Mouse (Mus musculus) lung, adult 2 months (tissue): ENCODE data around the gene Vsig2. TPM values are rescaled to one million over a fixed set of nuclear protein-coding genes. Genes with fewer than 3 reads are reported as not detected.

Experiments used
- DNase-seq: peaks from one replicate; pipeline ENCODE4 v3.0.0; 2022
- H3K4me1 ChIP-seq: fragments of 200-500 bp; 2 replicates; pipeline ENCODE4 v1.6.1; 2011; ENCODE audit warnings: low read length; ENCODE audit not compliant: control insufficient read depth, insufficient read depth
- H3K4me3 ChIP-seq: fragments of 200-500 bp; replicated peaks from 2 replicates; pipeline ENCODE3; 2011; ENCODE audit warnings: low read depth, mild to moderate bottlenecking, control low read depth, low read length; ENCODE audit errors: extremely low read depth
- CTCF ChIP-seq: fragments of 200-500 bp; IDR thresholded peaks from 2 replicates; pipeline ENCODE4 v1.5.1; 2011; ENCODE audit warnings: mild to moderate bottlenecking, low read length, control low read depth; ENCODE audit not compliant: insufficient read depth
- POLR2A ChIP-seq: fragments of 200-500 bp; IDR thresholded peaks from 2 replicates; pipeline ENCODE4 v1.6.1; 2011; ENCODE audit warnings: low read depth, mild to moderate bottlenecking, control low read depth, low read length, borderline replicate concordance; ENCODE audit errors: extremely low read depth
- whole genome bisulfite sequencing: fragments of 180-500 bp; shearing (Covaris S2); methylation state at CpG from one replicate; pipeline ENCODE4 v1.1.7; 2018; 5-methylcytosine and 5-hydroxymethylcytosine counted together
- polyA plus RNA-seq: library from polyadenylated mRNA; depleted of rRNA; stranded (reverse); fragments of >200 nt; gene quantifications from 2 replicates; pipeline ENCODE4 v1.2.3, GENCODE M21; 2012

The Vsig2 gene
- polyA plus RNA-seq, 1 experiment, result 60.7 TPM

- Histone ChIP-seq H3K4me1 (peaks cover 11% of the 10 kb centered on the region), H3K4me3 (peak overlapping the region; percentile 86)
- DNase-seq, result peak; percentile 74
- peak; percentile 72 for TF ChIP-seq POLR2A
- TF ChIP-seq CTCF, result peak; percentile 53
- 4% methylated on average over 32 of the region's 32 CpGs for WGBS
These were observed 8.8 kb upstream of the Vsig2 start for GRCm38 (mm10) chr9:37530031-37530887.

- Histone ChIP-seq H3K4me1 (peaks cover 10% of the 10 kb centered on the region), H3K4me3 (peak overlapping the region; percentile 86)
- no peak for DNase-seq
- TF ChIP-seq POLR2A (peak; percentile 39; the same call in 1 of the 2 replicates), CTCF (peak; percentile 15; the same call in 1 of the 2 replicates)
- WGBS, result 4% methylated on average over 31 of the region's 31 CpGs
These were observed 8.0 kb upstream of the Vsig2 start for GRCm38 (mm10) chr9:37530888-37531705.

- no peak for DNase-seq
- H3K4me1 ChIP-seq, result peaks cover 23% of the 10 kb centered on the region
- TF ChIP-seq CTCF (no peak), POLR2A (no peak)
- 62% methylated on average over 4 of the region's 4 CpGs for WGBS
- no peak overlapping the region for H3K4me3 ChIP-seq
These were observed 2.2 kb upstream of the Vsig2 start for GRCm38 (mm10) chr9:37536851-37537250.

GRCm38 (mm10) chr9:37537658-37538250, 1.3 kb upstream of the Vsig2 start:
- WGBS, result 46% methylated on average over 5 of the region's 5 CpGs

GRCm38 (mm10) chr9:37540226-37540625, 1.2 kb downstream of the Vsig2 start:
- H3K4me3 ChIP-seq, result no peak overlapping the region
- no peak for TF ChIP-seq POLR2A
- TF ChIP-seq CTCF, result no peak
- WGBS, result 74% methylated on average over 4 of the region's 4 CpGs
- H3K4me1 ChIP-seq, result peaks cover 30% of the 10 kb centered on the region
- no peak for DNase-seq

More at GRCm38 (mm10) chr9:37537658-37538250, 1.3 kb upstream of the Vsig2 start:
- Histone ChIP-seq H3K4me3 (no peak overlapping the region), H3K4me1 (peaks cover 24% of the 10 kb centered on the region)
- no peak for TF ChIP-seq POLR2A
- TF ChIP-seq CTCF, result no peak
- no peak for DNase-seq

GRCm38 (mm10) chr9:37540701-37541575, 1.9 kb downstream of the Vsig2 start:
- WGBS, result 54% methylated on average over 6 of the region's 6 CpGs

GRCm38 (mm10) chr9:37541851-37542642, 3.0 kb downstream of the Vsig2 start:
- no peak for DNase-seq
- no peak overlapping the region for H3K4me3 ChIP-seq
- TF ChIP-seq CTCF (no peak), POLR2A (no peak)
- peaks cover 33% of the 10 kb centered on the region for H3K4me1 ChIP-seq
- WGBS, result 46% methylated on average over 7 of the region's 7 CpGs

More at GRCm38 (mm10) chr9:37540701-37541575, 1.9 kb downstream of the Vsig2 start:
- TF ChIP-seq CTCF (no peak), POLR2A (no peak)
- no peak for DNase-seq
- H3K4me3 ChIP-seq, result no peak overlapping the region
- H3K4me1 ChIP-seq, result peaks cover 33% of the 10 kb centered on the region

- H3K4me1 ChIP-seq, result peaks cover 25% of the 10 kb centered on the region
- 29% methylated on average over 12 of the region's 12 CpGs for WGBS
- DNase-seq, result no peak
- TF ChIP-seq POLR2A, result no peak
- no peak for TF ChIP-seq CTCF
- H3K4me3 ChIP-seq, result peak overlapping the region; percentile 40
These were observed 4.9 kb downstream of the Vsig2 start for GRCm38 (mm10) chr9:37543869-37544440.
